Mouse (Mus musculus): Measurements from ENCODE around the gene Tnni1. TPM values are rescaled to one million over a fixed set of nuclear protein-coding genes. Genes with fewer than 3 reads are reported as not detected.

Gene Tnni1
- polyA plus RNA-seq, 1 experiment from 2014 or later: 1.3 TPM

- no peaks in the 10 kb centered on the region for H3K9me3 ChIP-seq
- peaks cover 19% of the 10 kb centered on the region for H3K4me1 ChIP-seq
- H3K4me2 ChIP-seq (replicated peaks): no peak overlapping the region
- no peaks in the 10 kb centered on the region for H3K36me3 ChIP-seq
- no peak overlapping the region for H3K4me3 ChIP-seq
- WGBS: 59% methylated on average over 12 of the region's 12 CpGs
- H3K27ac ChIP-seq (replicated peaks): no peak overlapping the region
- H3K9ac ChIP-seq (replicated peaks): no peak overlapping the region
- no peak for ATAC-seq (replicated peaks)
- no peaks in the 10 kb centered on the region for H3K27me3 ChIP-seq
These were observed 8.2 kb upstream of the Tnni1 start for GRCm38 (mm10) chr1:135770896-135771572.

- Histone ChIP-seq H3K27me3 (no peaks in the 10 kb centered on the region), H3K4me2 (replicated peaks) (no peak overlapping the region), H3K9me3 (no peaks in the 10 kb centered on the region), H3K4me1 (peaks cover 14% of the 10 kb centered on the region), H3K36me3 (no peaks in the 10 kb centered on the region), H3K4me3 (no peak overlapping the region), H3K9ac (replicated peaks) (no peak overlapping the region), H3K27ac (replicated peaks) (no peak overlapping the region)
- ATAC-seq (replicated peaks): no peak
- 70% methylated on average over 8 of the region's 8 CpGs for WGBS
These were observed 7.7 kb upstream of the Tnni1 start for GRCm38 (mm10) chr1:135771573-135771970.

- Histone ChIP-seq H3K27me3 (no peaks in the 10 kb centered on the region), H3K9ac (replicated peaks) (no peak overlapping the region), H3K4me3 (no peak overlapping the region), H3K4me1 (0 out of 2 replicates have a peak, but pooled peaks cover 5% of the 10 kb centered on the region), H3K36me3 (no peaks in the 10 kb centered on the region), H3K4me2 (replicated peaks) (no peak overlapping the region), H3K27ac (replicated peaks) (no peak overlapping the region), H3K9me3 (no peaks in the 10 kb centered on the region)
- ATAC-seq (replicated peaks): no peak
These were observed 2.6 kb upstream of the Tnni1 start for GRCm38 (mm10) chr1:135776596-135776995.

- Histone ChIP-seq H3K9me3 (no peaks in the 10 kb centered on the region), H3K36me3 (no peaks in the 10 kb centered on the region), H3K9ac (replicated peaks) (no peak overlapping the region), H3K4me3 (no peak overlapping the region), H3K4me2 (replicated peaks) (no peak overlapping the region), H3K27me3 (no peaks in the 10 kb centered on the region), H3K27ac (replicated peaks) (no peak overlapping the region), H3K4me1 (0 out of 2 replicates have a peak, but pooled peaks cover 5% of the 10 kb centered on the region)
- no peak for ATAC-seq (replicated peaks)
- WGBS: 97% methylated on average over 1 of the region's 1 CpGs
These were observed 2.2 kb upstream of the Tnni1 start for GRCm38 (mm10) chr1:135777046-135777445.

- Histone ChIP-seq H3K27me3 (no peaks in the 10 kb centered on the region), H3K4me2 (replicated peaks) (no peak overlapping the region), H3K9me3 (no peaks in the 10 kb centered on the region), H3K36me3 (no peaks in the 10 kb centered on the region), H3K9ac (replicated peaks) (no peak overlapping the region), H3K4me3 (no peak overlapping the region), H3K27ac (replicated peaks) (no peak overlapping the region), H3K4me1 (0 out of 2 replicates have a peak, but pooled peaks cover 5% of the 10 kb centered on the region)
- 65% methylated on average over 4 of the region's 4 CpGs for WGBS
- no peak for ATAC-seq (replicated peaks)
These were observed 1.4 kb downstream of the Tnni1 start for GRCm38 (mm10) chr1:135780649-135781048.

GRCm38 (mm10) chr1:135781220-135781619, 2.0 kb downstream of the Tnni1 start:
- 15% methylated on average over 13 of the region's 13 CpGs for WGBS
- Histone ChIP-seq H3K4me2 (replicated peaks) (no peak overlapping the region), H3K9ac (replicated peaks) (no peak overlapping the region), H3K36me3 (no peaks in the 10 kb centered on the region), H3K4me3 (no peak overlapping the region), H3K27ac (replicated peaks) (no peak overlapping the region), H3K4me1 (0 out of 2 replicates have a peak, but pooled peaks cover 5% of the 10 kb centered on the region), H3K27me3 (no peaks in the 10 kb centered on the region), H3K9me3 (no peaks in the 10 kb centered on the region)
- ATAC-seq (replicated peaks): peak; percentile 63

GRCm38 (mm10) chr1:135782816-135783215, 3.6 kb downstream of the Tnni1 start:
- 0 out of 2 replicates have a peak, but pooled peaks cover 5% of the 10 kb centered on the region for H3K4me1 ChIP-seq
- ATAC-seq (replicated peaks): no peak
- 37% methylated on average over 10 of the region's 10 CpGs for WGBS
- H3K36me3 ChIP-seq: no peaks in the 10 kb centered on the region
- H3K9me3 ChIP-seq: no peaks in the 10 kb centered on the region
- no peak overlapping the region for H3K4me3 ChIP-seq
- no peak overlapping the region for H3K4me2 ChIP-seq (replicated peaks)
- H3K27me3 ChIP-seq: no peaks in the 10 kb centered on the region
- H3K27ac ChIP-seq (replicated peaks): no peak overlapping the region
- H3K9ac ChIP-seq (replicated peaks): no peak overlapping the region

- Histone ChIP-seq H3K9ac (replicated peaks) (no peak overlapping the region), H3K4me3 (no peak overlapping the region), H3K27ac (replicated peaks) (no peak overlapping the region), H3K36me3 (no peaks in the 10 kb centered on the region), H3K9me3 (no peaks in the 10 kb centered on the region), H3K27me3 (no peaks in the 10 kb centered on the region), H3K4me2 (replicated peaks) (no peak overlapping the region), H3K4me1 (no peaks in the 10 kb centered on the region)
- ATAC-seq (replicated peaks): no peak
- 42% methylated on average over 3 of the region's 3 CpGs for WGBS
These were observed 8.6 kb downstream of the Tnni1 start for GRCm38 (mm10) chr1:135787799-135788198.

GRCm38 (mm10) chr1:135788708-135789107, 9.5 kb downstream of the Tnni1 start:
- H3K27me3 ChIP-seq: 0 out of 2 replicates have a peak, but pooled peaks cover 3% of the 10 kb centered on the region
- ATAC-seq (replicated peaks): no peak
- H3K4me2 ChIP-seq (replicated peaks): no peak overlapping the region
- H3K9ac ChIP-seq (replicated peaks): no peak overlapping the region
- no peaks in the 10 kb centered on the region for H3K9me3 ChIP-seq
- H3K4me1 ChIP-seq: peaks cover 4% of the 10 kb centered on the region
- no peaks in the 10 kb centered on the region for H3K36me3 ChIP-seq
- no peak overlapping the region for H3K27ac ChIP-seq (replicated peaks)
- H3K4me3 ChIP-seq: no peak overlapping the region
- WGBS: 44% methylated on average over 10 of the region's 10 CpGs

GRCm38 (mm10) chr1:135789815-135790214, 10.6 kb downstream of the Tnni1 start:
- Histone ChIP-seq H3K4me3 (no peak overlapping the region), H3K36me3 (no peaks in the 10 kb centered on the region), H3K4me2 (replicated peaks) (no peak overlapping the region), H3K27me3 (0 out of 2 replicates have a peak, but pooled peaks cover 5% of the 10 kb centered on the region), H3K27ac (replicated peaks) (no peak overlapping the region), H3K9me3 (no peaks in the 10 kb centered on the region), H3K4me1 (peaks cover 8% of the 10 kb centered on the region), H3K9ac (replicated peaks) (no peak overlapping the region)
- ATAC-seq (replicated peaks): peak; percentile 60
- 12% methylated on average over 5 of the region's 5 CpGs for WGBS

- H3K9me3 ChIP-seq: no peaks in the 10 kb centered on the region
- WGBS: 65% methylated on average over 13 of the region's 13 CpGs
- no peak overlapping the region for H3K27ac ChIP-seq (replicated peaks)
- H3K27me3 ChIP-seq: 0 out of 2 replicates have a peak, but pooled peaks cover 5% of the 10 kb centered on the region
- no peak overlapping the region for H3K9ac ChIP-seq (replicated peaks)
- no peak overlapping the region for H3K4me3 ChIP-seq
- H3K36me3 ChIP-seq: no peaks in the 10 kb centered on the region
- peaks cover 8% of the 10 kb centered on the region for H3K4me1 ChIP-seq
- no peak overlapping the region for H3K4me2 ChIP-seq (replicated peaks)
- no peak for ATAC-seq (replicated peaks)
These were observed 13.1 kb downstream of the Tnni1 start for GRCm38 (mm10) chr1:135792143-135792939.
